Mouse (Mus musculus): ENCODE measurements at regions not wholly inside any gene's neighbourhood (a gene's known extent, or its start where the extent isn't known, plus 50 kb on each side); places are given as distances from the start of the nearest gene placed in this dataset.

DNA sequence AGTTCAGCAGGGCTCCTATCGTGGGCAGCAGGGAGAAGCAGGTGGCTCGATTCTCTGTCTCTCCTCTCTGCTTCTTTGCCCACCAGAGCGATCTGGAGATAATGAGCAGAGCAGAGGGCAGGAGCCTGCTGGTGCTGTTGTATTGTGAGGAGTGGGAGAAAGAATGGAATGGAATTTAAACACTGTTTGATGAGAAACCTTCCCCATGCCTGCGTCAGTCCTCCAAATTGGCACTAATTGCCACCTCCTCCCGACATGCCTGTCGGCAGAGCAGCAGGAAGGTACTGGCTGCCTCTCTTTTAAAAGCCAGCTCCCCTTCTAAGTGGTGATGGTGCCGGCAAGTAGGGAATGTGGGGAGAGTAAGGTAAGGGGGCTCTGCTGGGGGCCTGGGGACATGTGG is 139.2 kb upstream of the Podxl start:
- no peak for TF ChIP-seq POLR2A (IDR thresholded peaks at IDR 0.05; ENCODE audit: low read depth, low read length)
- no peak for TF ChIP-seq CTCF (IDR thresholded peaks at IDR 0.05; ENCODE audit: borderline replicate concordance, insufficient read depth, low read length)
